Mouse (Mus musculus) heart, embryonic 10.5 days (tissue): ENCODE measurements around the gene Arntl2. TPM values are rescaled to one million over a fixed set of nuclear protein-coding genes. Genes with fewer than 3 reads are reported as not detected.
"Not testable (repeated sequence)": the region's sequence is repeated elsewhere in the genome, so short reads cannot be mapped to it uniquely, and the experiment has no call there.

Source experiments
- DNase-seq: peaks from one replicate; pipeline ENCODE4 v3.0.0-alpha.2; 2017; ENCODE audit warnings: low spot score
- H3K27ac ChIP-seq: fragments of 300-500 bp; sonication (generic); 2 replicates; pipeline ENCODE4 v1.5.1; 2016; ENCODE audit warnings: mild to moderate bottlenecking
- H3K27me3 ChIP-seq: fragments of 300-500 bp; sonication (generic); 2 replicates; pipeline ENCODE4 v1.6.1; 2016; ENCODE audit warnings: mild to moderate bottlenecking; ENCODE audit not compliant: poor library complexity, insufficient read depth, severe bottlenecking
- H3K36me3 ChIP-seq: fragments of 300-500 bp; sonication (generic); 2 replicates; pipeline ENCODE4 v1.6.1; 2016; ENCODE audit warnings: mild to moderate bottlenecking, moderate library complexity
- H3K4me1 ChIP-seq: fragments of 300-500 bp; sonication (generic); 2 replicates; pipeline ENCODE4 v1.6.1; 2016; ENCODE audit warnings: mild to moderate bottlenecking
- H3K4me3 ChIP-seq: fragments of 300-500 bp; sonication (generic); 2 replicates; pipeline ENCODE4 v1.5.1; 2016; ENCODE audit warnings: mild to moderate bottlenecking, moderate library complexity
- H3K9me3 ChIP-seq: fragments of 300-500 bp; sonication (generic); 2 replicates; pipeline ENCODE4 v1.6.1; 2016; ENCODE audit warnings: mild to moderate bottlenecking, moderate library complexity
- WGBS: fragments of 180-500 bp; shearing (Covaris S2); methylation state at CpG from one replicate; pipeline ENCODE4 v1.1.7; 2016; 5-methylcytosine and 5-hydroxymethylcytosine counted together
- polyA plus RNA-seq: library from polyadenylated mRNA; unstranded; fragments of >200 nt; fragmentation: Nextera tagmentation; extraction: Ambion mirVana; gene quantifications from 2 replicates; pipeline ENCODE4 v1.2.1, GENCODE M21; 2016

Gene Arntl2
- polyA plus RNA-seq, 1 experiment from 2014 or later, result 2.7 TPM

GRCm38 (mm10) chr6:146838863-146839262 lies 43.0 kb downstream of the Arntl2 start:
- H3K27ac ChIP-seq, result no peak overlapping the region
- DNase-seq, result no peak
- no peaks in the 10 kb centered on the region for H3K27me3 ChIP-seq
- H3K9me3 ChIP-seq, result no peaks in the 10 kb centered on the region
- H3K4me1 ChIP-seq, result peaks cover 34% of the 10 kb centered on the region
- WGBS, result 83% methylated on average over 4 of the region's 4 CpGs
- no peak overlapping the region for H3K4me3 ChIP-seq
- no peaks in the 10 kb centered on the region for H3K36me3 ChIP-seq

DNA sequence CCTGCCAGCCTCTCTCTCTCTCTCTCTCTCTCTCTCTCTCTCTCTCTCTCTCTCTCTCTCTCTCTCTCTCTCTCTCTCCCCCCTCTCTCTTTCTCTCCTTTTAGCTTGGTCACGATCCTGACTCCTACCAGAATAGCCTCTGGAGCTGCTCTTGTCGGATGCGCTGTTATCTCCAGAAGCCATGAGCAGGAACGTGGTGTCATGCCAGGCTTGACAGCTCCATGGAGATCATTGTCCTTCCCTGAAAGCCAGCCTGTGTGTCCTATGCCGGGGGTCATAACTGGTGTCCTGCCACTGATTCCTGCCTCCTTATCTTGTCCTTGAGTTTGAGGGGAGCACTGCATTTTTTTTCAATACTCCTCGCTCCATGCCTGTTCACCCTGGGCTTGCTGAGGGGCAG lies 49.0 kb downstream of the Arntl2 start:
- no peaks in the 10 kb centered on the region for H3K27me3 ChIP-seq
- no peak for DNase-seq
- H3K9me3 ChIP-seq, result no peaks in the 10 kb centered on the region
- H3K36me3 ChIP-seq, result no peaks in the 10 kb centered on the region
- 36% methylated on average over 6 of the region's 6 CpGs for WGBS
- no peak overlapping the region for H3K4me3 ChIP-seq
- 0 out of 2 replicates have a peak overlapping the region, but pooled peaks have one; percentile 2 for H3K27ac ChIP-seq
- peaks cover 40% of the 10 kb centered on the region for H3K4me1 ChIP-seq

- Histone ChIP-seq H3K4me3 (no peak overlapping the region), H3K27ac (0 out of 2 replicates have a peak overlapping the region, but pooled peaks have one; percentile 2), H3K9me3 (no peaks in the 10 kb centered on the region), H3K36me3 (no peaks in the 10 kb centered on the region), H3K4me1 (peaks cover 44% of the 10 kb centered on the region), H3K27me3 (no peaks in the 10 kb centered on the region)
- no peak for DNase-seq
- 75% methylated on average over 5 of the region's 5 CpGs for WGBS
These were observed 49.5 kb downstream of the Arntl2 start for GRCm38 (mm10) chr6:146845347-146845746.

- no peaks in the 10 kb centered on the region for H3K9me3 ChIP-seq
- peak overlapping the region; percentile 47; the same call in 1 of the 2 replicates for H3K27ac ChIP-seq
- no peak overlapping the region for H3K4me3 ChIP-seq
- 63% methylated on average over 15 of the region's 15 CpGs for WGBS
- no peaks in the 10 kb centered on the region for H3K27me3 ChIP-seq
- H3K36me3 ChIP-seq, result no peaks in the 10 kb centered on the region
- peaks cover 49% of the 10 kb centered on the region for H3K4me1 ChIP-seq
- no peak for DNase-seq
These were observed 50.3 kb downstream of the Arntl2 start for GRCm38 (mm10) chr6:146845961-146846750.

GRCm38 (mm10) chr6:146847402-146847801 lies 51.5 kb downstream of the Arntl2 start:
- WGBS, result 76% methylated on average over 3 of the region's 3 CpGs
- no peaks in the 10 kb centered on the region for H3K36me3 ChIP-seq

DNA sequence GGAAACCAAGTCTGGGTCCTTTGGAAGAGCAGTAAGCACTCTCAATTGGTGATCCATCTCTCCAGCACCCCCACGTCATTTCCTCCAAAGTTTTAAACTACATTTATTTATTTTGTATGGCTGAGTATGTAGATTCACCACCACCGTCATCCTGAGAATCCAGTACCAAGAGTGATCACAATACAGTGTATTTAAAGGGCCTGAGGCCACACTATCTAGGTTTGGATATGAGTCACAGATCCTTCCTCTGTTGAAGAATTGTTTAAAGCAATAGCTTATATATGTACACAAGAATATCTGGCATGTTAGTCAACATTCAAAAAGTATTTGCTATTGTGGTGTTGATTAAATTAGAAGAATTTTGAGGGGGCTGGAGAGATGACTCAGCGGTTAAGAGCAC lies 52.4 kb downstream of the Arntl2 start:
- WGBS, result 83% methylated on average over 3 of the region's 3 CpGs
- Histone ChIP-seq H3K27me3 (no peaks in the 10 kb centered on the region), H3K36me3 (no peaks in the 10 kb centered on the region), H3K4me1 (peaks cover 54% of the 10 kb centered on the region), H3K27ac (no peak overlapping the region), H3K4me3 (no peak overlapping the region), H3K9me3 (no peaks in the 10 kb centered on the region)
- no peak for DNase-seq

More at GRCm38 (mm10) chr6:146847402-146847801, 51.5 kb downstream of the Arntl2 start:
- Histone ChIP-seq H3K27me3 (no peaks in the 10 kb centered on the region), H3K27ac (no peak overlapping the region), H3K4me3 (no peak overlapping the region), H3K4me1 (peaks cover 51% of the 10 kb centered on the region), H3K9me3 (no peaks in the 10 kb centered on the region)
- no peak for DNase-seq

DNA sequence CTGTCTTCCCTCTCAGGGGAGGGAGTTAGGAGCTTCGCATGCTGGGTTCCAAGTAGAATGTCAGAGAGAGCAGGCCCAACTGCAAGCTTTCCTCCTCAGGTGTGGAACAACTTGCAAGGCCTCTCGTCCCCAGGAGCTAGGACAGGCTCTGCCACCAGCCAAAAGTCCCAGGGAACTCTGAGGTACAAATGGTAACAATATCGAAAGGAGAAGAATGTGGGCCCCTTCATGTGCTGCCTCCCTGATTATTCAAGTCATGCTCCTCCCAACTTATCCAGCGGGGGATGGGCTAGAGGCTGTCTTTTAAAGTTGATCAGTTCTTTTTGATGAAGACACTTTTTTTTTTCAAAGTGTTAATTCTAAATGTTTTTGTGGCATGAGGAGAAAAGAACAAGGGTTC lies 54.2 kb downstream of the Arntl2 start, which contains the start of gene Smco2:
Smco2 (plus strand) TSS at position 55 of the 400 bp plus-strand sequence.
- peaks cover 42% of the 10 kb centered on the region for H3K4me1 ChIP-seq
- H3K27me3 ChIP-seq, result no peaks in the 10 kb centered on the region
- DNase-seq, result no peak
- WGBS, result 68% methylated on average over 4 of the region's 4 CpGs
- H3K36me3 ChIP-seq, result no peaks in the 10 kb centered on the region
- no peak within 1 kb of the TSS for H3K4me3 ChIP-seq
- peak within 1 kb of the TSS; percentile 52; the same call in 1 of the 2 replicates for H3K27ac ChIP-seq
- no peaks in the 10 kb centered on the region for H3K9me3 ChIP-seq

DNA sequence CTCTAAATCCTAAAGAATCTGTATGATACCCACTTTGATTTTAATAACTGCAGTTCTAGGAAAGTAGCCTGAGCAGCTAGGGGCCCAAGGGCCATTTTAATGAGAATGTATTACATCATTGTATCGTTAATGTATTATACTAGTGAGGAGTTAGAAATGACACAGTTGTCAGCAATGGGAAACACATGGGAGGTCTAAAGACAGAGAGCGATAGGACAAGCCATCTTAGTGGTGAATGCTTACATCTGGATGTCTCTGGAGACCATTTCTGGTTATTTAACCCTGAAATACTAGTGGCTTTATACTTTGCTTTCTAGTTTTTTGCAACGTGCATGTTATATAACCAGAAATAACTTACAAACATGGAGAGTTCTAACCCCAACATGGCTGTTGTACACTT lies 56.1 kb downstream of the Arntl2 start:
- DNase-seq, result no peak
- Histone ChIP-seq H3K4me3 (no peak overlapping the region), H3K27me3 (no peaks in the 10 kb centered on the region), H3K4me1 (peaks cover 24% of the 10 kb centered on the region; the same call in 1 of the 2 replicates), H3K9me3 (no peaks in the 10 kb centered on the region), H3K27ac (no peak overlapping the region), H3K36me3 (no peaks in the 10 kb centered on the region)
- WGBS, result 83% methylated on average over 3 of the region's 3 CpGs

DNA sequence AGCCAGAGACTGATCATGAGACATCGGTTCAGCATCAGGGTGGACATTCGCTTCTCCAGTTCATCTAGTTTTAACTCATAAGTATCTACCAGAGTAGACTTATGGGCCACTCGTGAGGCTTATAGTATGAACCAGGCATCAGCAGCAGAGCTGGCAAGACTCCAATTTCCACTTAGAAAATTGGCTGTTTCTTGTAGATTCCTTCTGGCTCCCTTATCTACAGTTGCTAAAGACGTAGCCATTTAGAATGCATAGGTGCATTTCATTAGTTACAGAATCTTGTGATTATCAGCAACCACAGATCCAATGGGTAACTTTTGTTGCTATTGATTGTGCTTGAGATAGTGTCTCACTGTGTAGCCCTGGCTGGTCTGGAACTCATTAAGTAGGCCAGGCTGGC lies 56.9 kb downstream of the Arntl2 start:
- Histone ChIP-seq H3K9me3 (no peaks in the 10 kb centered on the region), H3K4me1 (peaks cover 24% of the 10 kb centered on the region; the same call in 1 of the 2 replicates), H3K4me3 (no peak overlapping the region), H3K36me3 (no peaks in the 10 kb centered on the region), H3K27me3 (no peaks in the 10 kb centered on the region), H3K27ac (no peak overlapping the region)
- WGBS, result 66% methylated on average over 4 of the region's 4 CpGs
- no peak for DNase-seq

- no peaks in the 10 kb centered on the region for H3K27me3 ChIP-seq
These were observed 59.3 kb downstream of the Arntl2 start for GRCm38 (mm10) chr6:146855185-146855584.

DNA sequence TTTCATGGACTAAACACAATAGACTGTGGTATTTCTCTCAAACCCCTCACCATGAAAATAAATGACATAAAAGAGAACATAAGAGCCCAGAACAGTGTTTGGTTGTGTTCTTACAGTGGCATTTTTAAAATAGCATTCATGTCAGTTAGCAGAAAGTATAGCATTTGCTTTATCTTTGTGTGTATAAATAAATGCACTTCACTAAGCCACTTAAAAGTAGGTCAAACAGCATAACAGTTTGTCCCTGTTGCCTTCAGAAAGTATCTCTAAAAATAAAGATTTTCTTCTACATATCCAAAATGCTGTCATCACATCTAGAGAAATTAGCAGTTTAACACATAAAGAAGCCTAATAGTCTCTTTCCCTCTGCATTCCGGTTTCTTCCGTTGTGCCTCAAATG lies 61.5 kb downstream of the Arntl2 start:
- no peaks in the 10 kb centered on the region for H3K9me3 ChIP-seq
- H3K36me3 ChIP-seq, result no peaks in the 10 kb centered on the region
- 84% methylated on average over 2 of the region's 2 CpGs for WGBS
- H3K27ac ChIP-seq, result no peak overlapping the region
- DNase-seq, result no peak
- peaks cover 8% of the 10 kb centered on the region; the same call in 1 of the 2 replicates for H3K4me1 ChIP-seq
- no peak overlapping the region for H3K4me3 ChIP-seq
- no peaks in the 10 kb centered on the region for H3K27me3 ChIP-seq

More at GRCm38 (mm10) chr6:146855185-146855584, 59.3 kb downstream of the Arntl2 start:
- peaks cover 20% of the 10 kb centered on the region; the same call in 1 of the 2 replicates for H3K4me1 ChIP-seq
- no peak overlapping the region for H3K27ac ChIP-seq
- no peak for DNase-seq
- no peak overlapping the region for H3K4me3 ChIP-seq
- H3K9me3 ChIP-seq, result no peaks in the 10 kb centered on the region
- no peaks in the 10 kb centered on the region for H3K36me3 ChIP-seq
- 94% methylated on average over 9 of the region's 9 CpGs for WGBS

- no peaks in the 10 kb centered on the region for H3K36me3 ChIP-seq
- WGBS, result 82% methylated on average over 2 of the region's 2 CpGs
- no peak overlapping the region for H3K27ac ChIP-seq
- H3K9me3 ChIP-seq, result no peaks in the 10 kb centered on the region
- H3K4me1 ChIP-seq, result no peaks in the 10 kb centered on the region
- DNase-seq, result no peak
- no peaks in the 10 kb centered on the region for H3K27me3 ChIP-seq
- no peak overlapping the region for H3K4me3 ChIP-seq
These were observed 67.3 kb downstream of the Arntl2 start for GRCm38 (mm10) chr6:146863154-146863553.

GRCm38 (mm10) chr6:146864370-146864769 lies 68.5 kb downstream of the Arntl2 start:
- not testable (repeated sequence) for DNase-seq, H3K36me3 ChIP-seq, H3K4me1 ChIP-seq, H3K27ac ChIP-seq, H3K9me3 ChIP-seq, H3K27me3 ChIP-seq, H3K4me3 ChIP-seq
- 93% methylated on average over 5 of the region's 5 CpGs for WGBS
